Mouse (Mus musculus): ENCODE measurements at regions not wholly inside any gene's neighbourhood (a gene's known extent, or its start where the extent isn't known, plus 50 kb on each side); places are given as distances from the start of the nearest gene placed in this dataset.
A peak's percentile ranks its signal among the peaks of the same experiment; 100 is the strongest.

DNA sequence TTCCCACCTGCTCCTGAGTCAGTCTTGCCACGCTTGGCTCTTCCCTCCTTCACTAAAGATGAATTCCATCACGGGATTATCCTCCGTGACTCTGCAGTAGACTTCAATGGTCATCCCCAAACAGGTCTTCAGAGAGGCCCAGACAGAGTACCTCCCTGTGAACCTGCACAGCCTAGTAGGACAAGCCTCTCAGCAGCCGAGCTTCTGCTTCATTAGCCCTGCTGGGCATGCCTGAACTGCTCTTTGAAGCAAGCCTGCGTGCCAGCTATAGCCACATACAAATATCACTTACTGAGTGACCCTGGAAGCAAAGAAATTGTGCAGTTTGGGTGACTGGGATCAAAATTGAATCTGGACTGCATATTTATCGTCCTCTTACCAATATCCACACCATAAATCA lies 221.6 kb upstream of the Noct start:
- Histone ChIP-seq H3K27me3 (ENCODE audit: control insufficient read depth, insufficient read depth, low read length) (no peaks in the 10 kb centered on the region), H3K9me3 (ENCODE audit: control insufficient read depth, low read length) (no peaks in the 10 kb centered on the region), H3K4me1 (ENCODE audit: control insufficient read depth, insufficient read depth, low read length) (peaks cover 4% of the 10 kb centered on the region; the same call in 1 of the 2 replicates), H3K27ac (ENCODE audit: low read depth, low read length) (no peak overlapping the region), H3K4me3 (ENCODE audit: low read depth, low read length) (no peak overlapping the region), H3K36me3 (ENCODE audit: control insufficient read depth, insufficient read depth, low read length) (no peaks in the 10 kb centered on the region), H3K9ac (ENCODE audit: low read length) (no peak overlapping the region), H3K4me2 (ENCODE audit: low read depth) (no peak overlapping the region)
- WGBS: 49% methylated on average over 6 of the region's 6 CpGs
- DNase-seq (ENCODE audit: low spot score): no peak
- no peak for ATAC-seq (ENCODE audit: insufficient read depth, low FRiP score, low TSS enrichment)

DNA sequence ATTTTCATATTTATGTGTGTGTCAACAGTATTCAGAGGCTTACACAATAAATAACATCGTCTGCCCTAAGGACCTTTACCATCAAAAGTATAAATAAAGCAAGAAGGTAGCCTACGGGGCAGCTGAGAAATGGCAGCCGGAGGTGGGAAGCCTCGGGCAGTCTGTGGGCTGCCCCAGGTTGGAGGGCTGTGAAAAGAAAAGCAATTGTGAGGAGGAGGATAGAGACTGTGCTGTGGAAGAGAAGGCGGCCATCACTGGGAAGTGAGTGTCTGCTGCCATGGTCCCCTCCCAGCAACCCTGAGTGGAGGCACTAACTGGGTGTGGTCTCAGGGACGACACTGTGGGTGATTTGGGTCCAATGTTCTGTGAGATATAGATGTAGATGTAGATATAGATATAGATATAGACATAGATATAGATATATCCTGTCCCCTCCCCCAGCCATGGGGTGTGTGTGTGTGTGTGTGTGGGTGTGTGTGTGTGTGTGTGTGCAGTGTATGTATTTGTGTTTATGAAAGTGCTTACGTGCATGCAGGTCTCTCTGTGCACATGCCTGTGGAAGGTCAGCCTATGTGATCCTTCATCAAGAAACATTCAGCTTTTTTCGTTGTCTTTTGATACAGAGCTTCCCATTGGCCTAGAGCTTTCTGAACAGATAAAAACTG lies 220.6 kb upstream of the Noct start:
- H3K27me3 ChIP-seq (ENCODE audit: control insufficient read depth, insufficient read depth, low read length): no peaks in the 10 kb centered on the region
- H3K9ac ChIP-seq (ENCODE audit: low read length): no peak overlapping the region
- no peak overlapping the region for H3K4me3 ChIP-seq (ENCODE audit: low read depth, low read length)
- no peak overlapping the region for H3K27ac ChIP-seq (ENCODE audit: low read depth, low read length)
- H3K4me2 ChIP-seq (ENCODE audit: low read depth): no peak overlapping the region
- 48% methylated on average over 8 of the region's 8 CpGs for WGBS
- DNase-seq (ENCODE audit: low spot score) (no peak), ATAC-seq (ENCODE audit: insufficient read depth, low FRiP score, low TSS enrichment) (no peak)
- H3K36me3 ChIP-seq (ENCODE audit: control insufficient read depth, insufficient read depth, low read length): no peaks in the 10 kb centered on the region
- H3K4me1 ChIP-seq (ENCODE audit: control insufficient read depth, insufficient read depth, low read length): peaks cover 4% of the 10 kb centered on the region; the same call in 1 of the 2 replicates
- no peaks in the 10 kb centered on the region for H3K9me3 ChIP-seq (ENCODE audit: control insufficient read depth, low read length)

DNA sequence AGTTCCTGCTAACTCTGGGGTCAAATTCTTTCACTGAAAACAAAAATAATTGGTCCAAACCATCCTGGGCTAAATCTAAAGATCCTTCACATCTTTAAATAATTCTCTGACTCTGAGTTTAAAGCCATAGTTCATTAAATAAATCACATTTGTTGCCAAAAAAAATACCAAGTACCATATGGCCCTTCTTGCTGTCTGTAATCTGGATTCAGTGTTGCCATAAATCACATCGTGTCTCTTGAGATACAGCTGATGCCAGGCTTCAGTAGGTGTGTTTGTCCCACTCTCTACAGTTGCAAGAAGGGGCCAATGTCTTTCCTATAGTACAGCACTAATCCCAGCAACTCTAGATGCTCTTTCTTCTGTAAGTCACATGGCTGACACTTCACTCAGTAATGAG lies 220.0 kb upstream of the Noct start:
- Histone ChIP-seq H3K4me2 (ENCODE audit: low read depth) (no peak overlapping the region), H3K9ac (ENCODE audit: low read length) (no peak overlapping the region), H3K27me3 (ENCODE audit: control insufficient read depth, insufficient read depth, low read length) (no peaks in the 10 kb centered on the region), H3K4me1 (ENCODE audit: control insufficient read depth, insufficient read depth, low read length) (peaks cover 4% of the 10 kb centered on the region; the same call in 1 of the 2 replicates), H3K27ac (ENCODE audit: low read depth, low read length) (no peak overlapping the region), H3K4me3 (ENCODE audit: low read depth, low read length) (no peak overlapping the region), H3K9me3 (ENCODE audit: control insufficient read depth, low read length) (no peaks in the 10 kb centered on the region), H3K36me3 (ENCODE audit: control insufficient read depth, insufficient read depth, low read length) (no peaks in the 10 kb centered on the region)
- no peak for DNase-seq (ENCODE audit: low spot score)
- ATAC-seq (ENCODE audit: insufficient read depth, low FRiP score, low TSS enrichment): no peak
- WGBS: 71% methylated on average over 1 of the region's 1 CpGs

GRCm38 (mm10) chr3:51009098-51009497 lies 215.1 kb upstream of the Noct start:
- Histone ChIP-seq H3K4me2 (ENCODE audit: low read depth) (no peak overlapping the region), H3K9me3 (ENCODE audit: control insufficient read depth, low read length) (no peaks in the 10 kb centered on the region), H3K4me1 (ENCODE audit: control insufficient read depth, insufficient read depth, low read length) (no peaks in the 10 kb centered on the region), H3K9ac (ENCODE audit: low read length) (no peak overlapping the region), H3K4me3 (ENCODE audit: low read depth, low read length) (no peak overlapping the region), H3K27me3 (ENCODE audit: control insufficient read depth, insufficient read depth, low read length) (no peaks in the 10 kb centered on the region), H3K36me3 (ENCODE audit: control insufficient read depth, insufficient read depth, low read length) (no peaks in the 10 kb centered on the region), H3K27ac (ENCODE audit: low read depth, low read length) (no peak overlapping the region)
- no peak for ATAC-seq (ENCODE audit: insufficient read depth, low FRiP score, low TSS enrichment)
- 81% methylated on average over 5 of the region's 5 CpGs for WGBS
- DNase-seq (ENCODE audit: low spot score): no peak

DNA sequence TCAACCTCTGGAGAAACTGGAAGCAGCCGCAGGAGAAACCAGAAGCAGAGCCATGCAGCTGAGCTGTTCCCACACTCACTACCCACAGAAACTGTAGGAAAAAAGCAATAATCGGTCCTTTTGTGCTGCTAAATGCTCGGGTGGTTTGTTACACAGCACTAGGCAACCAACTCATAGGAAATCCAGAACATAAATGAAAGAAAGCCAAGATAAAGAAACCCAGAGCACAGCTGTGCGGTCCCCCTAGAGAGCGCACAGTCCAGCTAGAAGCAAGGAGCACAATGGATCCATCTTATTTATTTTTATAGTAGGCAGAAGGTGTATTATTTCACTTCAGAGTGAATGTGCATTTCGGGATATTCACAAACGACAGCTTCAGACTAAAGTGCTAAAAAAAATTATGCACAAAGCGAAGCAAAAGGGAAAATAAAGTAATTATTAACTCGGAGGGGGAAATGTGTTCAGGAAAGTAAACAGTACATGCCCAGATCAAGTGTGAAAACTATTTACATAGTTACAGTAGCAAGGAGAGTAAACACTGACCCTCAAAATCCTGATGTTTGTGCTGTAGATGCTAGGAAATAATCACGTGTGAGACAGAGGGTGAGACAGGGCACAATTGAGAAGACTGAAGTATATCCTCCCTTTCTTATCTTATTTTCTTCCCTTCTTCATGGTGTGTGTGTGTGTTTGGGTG lies 204.4 kb upstream of the Noct start:
- no peaks in the 10 kb centered on the region for H3K27me3 ChIP-seq (ENCODE audit: control insufficient read depth, insufficient read depth, low read length)
- H3K4me2 ChIP-seq (ENCODE audit: low read depth): no peak overlapping the region
- DNase-seq (ENCODE audit: low spot score) (no peak), ATAC-seq (ENCODE audit: insufficient read depth, low FRiP score, low TSS enrichment) (no peak)
- no peak overlapping the region for H3K4me3 ChIP-seq (ENCODE audit: low read depth, low read length)
- H3K36me3 ChIP-seq (ENCODE audit: control insufficient read depth, insufficient read depth, low read length): no peaks in the 10 kb centered on the region
- H3K4me1 ChIP-seq (ENCODE audit: control insufficient read depth, insufficient read depth, low read length): no peaks in the 10 kb centered on the region
- H3K9ac ChIP-seq (ENCODE audit: low read length): no peak overlapping the region
- H3K9me3 ChIP-seq (ENCODE audit: control insufficient read depth, low read length): no peaks in the 10 kb centered on the region
- 65% methylated on average over 10 of the region's 10 CpGs for WGBS
- 0 out of 2 replicates have a peak overlapping the region, but pooled peaks have one; percentile 34 for H3K27ac ChIP-seq (ENCODE audit: low read depth, low read length)

DNA sequence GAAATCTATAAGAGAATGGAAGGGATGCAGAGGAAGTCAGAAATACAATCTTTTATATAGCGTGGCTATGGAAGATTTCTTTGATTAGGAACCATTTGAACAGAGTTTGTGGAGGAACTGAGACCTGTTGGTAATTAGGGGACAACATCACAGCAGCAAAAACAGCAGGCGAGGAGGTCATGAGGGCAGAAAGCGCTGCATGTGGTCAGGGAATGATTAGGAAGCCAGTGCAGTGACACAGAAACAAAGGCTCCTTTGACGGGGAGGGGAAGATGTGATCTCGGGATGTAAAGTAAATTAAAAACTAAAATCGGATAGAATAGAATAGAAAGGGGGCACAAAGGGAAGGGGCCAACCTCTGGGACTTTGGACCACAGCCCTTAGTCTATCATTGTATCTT lies 199.6 kb upstream of the Noct start:
- Histone ChIP-seq H3K9me3 (ENCODE audit: control insufficient read depth, low read length) (no peaks in the 10 kb centered on the region), H3K4me2 (ENCODE audit: low read depth) (no peak overlapping the region), H3K4me3 (ENCODE audit: low read depth, low read length) (no peak overlapping the region), H3K9ac (ENCODE audit: low read length) (no peak overlapping the region), H3K27ac (ENCODE audit: low read depth, low read length) (no peak overlapping the region), H3K36me3 (ENCODE audit: control insufficient read depth, insufficient read depth, low read length) (no peaks in the 10 kb centered on the region), H3K4me1 (ENCODE audit: control insufficient read depth, insufficient read depth, low read length) (no peaks in the 10 kb centered on the region), H3K27me3 (ENCODE audit: control insufficient read depth, insufficient read depth, low read length) (no peaks in the 10 kb centered on the region)
- no peak for ATAC-seq (ENCODE audit: insufficient read depth, low FRiP score, low TSS enrichment)
- WGBS: 21% methylated on average over 6 of the region's 6 CpGs
- no peak for DNase-seq (ENCODE audit: low spot score)

- H3K4me2 ChIP-seq (ENCODE audit: low read depth): no peak overlapping the region
- H3K4me3 ChIP-seq (ENCODE audit: low read depth, low read length): no peak overlapping the region
- ATAC-seq (ENCODE audit: insufficient read depth, low FRiP score, low TSS enrichment) (no peak), DNase-seq (ENCODE audit: low spot score) (peak; percentile 19)
- H3K9me3 ChIP-seq (ENCODE audit: control insufficient read depth, low read length): no peaks in the 10 kb centered on the region
- no peaks in the 10 kb centered on the region for H3K36me3 ChIP-seq (ENCODE audit: control insufficient read depth, insufficient read depth, low read length)
- no peaks in the 10 kb centered on the region for H3K4me1 ChIP-seq (ENCODE audit: control insufficient read depth, insufficient read depth, low read length)
- H3K27ac ChIP-seq (ENCODE audit: low read depth, low read length): no peak overlapping the region
- no peaks in the 10 kb centered on the region for H3K27me3 ChIP-seq (ENCODE audit: control insufficient read depth, insufficient read depth, low read length)
- H3K9ac ChIP-seq (ENCODE audit: low read length): no peak overlapping the region
- 56% methylated on average over 8 of the region's 8 CpGs for WGBS
Observed at GRCm38 (mm10) chr3:51031821-51032220, 192.4 kb upstream of the Noct start.

DNA sequence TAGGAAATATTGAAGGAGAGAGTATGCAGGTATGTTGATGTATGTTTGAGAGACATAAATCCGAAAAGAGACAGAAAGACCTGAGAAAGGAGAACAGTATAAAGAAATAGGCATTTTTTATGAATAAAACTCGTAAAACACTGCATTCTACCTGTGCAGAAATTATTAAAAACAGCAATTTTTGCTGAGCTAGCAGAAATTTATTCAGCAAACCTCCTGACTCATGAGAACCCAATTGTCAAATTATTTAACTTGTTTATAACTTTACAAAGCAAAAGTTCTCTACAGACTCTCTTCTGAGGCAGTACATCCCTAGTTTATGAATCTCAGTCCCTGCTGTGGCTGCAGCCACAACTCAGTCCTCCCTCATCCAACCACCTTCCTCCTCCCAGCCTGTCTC lies 191.0 kb upstream of the Noct start:
- Histone ChIP-seq H3K4me3 (ENCODE audit: low read depth, low read length) (no peak overlapping the region), H3K27me3 (ENCODE audit: control insufficient read depth, insufficient read depth, low read length) (no peaks in the 10 kb centered on the region), H3K4me1 (ENCODE audit: control insufficient read depth, insufficient read depth, low read length) (no peaks in the 10 kb centered on the region), H3K9me3 (ENCODE audit: control insufficient read depth, low read length) (no peaks in the 10 kb centered on the region), H3K27ac (ENCODE audit: low read depth, low read length) (no peak overlapping the region), H3K9ac (ENCODE audit: low read length) (no peak overlapping the region), H3K36me3 (ENCODE audit: control insufficient read depth, insufficient read depth, low read length) (no peaks in the 10 kb centered on the region), H3K4me2 (ENCODE audit: low read depth) (no peak overlapping the region)
- no peak for DNase-seq (ENCODE audit: low spot score)
- no peak for ATAC-seq (ENCODE audit: insufficient read depth, low FRiP score, low TSS enrichment)
- WGBS: 94% methylated on average over 2 of the region's 2 CpGs

DNA sequence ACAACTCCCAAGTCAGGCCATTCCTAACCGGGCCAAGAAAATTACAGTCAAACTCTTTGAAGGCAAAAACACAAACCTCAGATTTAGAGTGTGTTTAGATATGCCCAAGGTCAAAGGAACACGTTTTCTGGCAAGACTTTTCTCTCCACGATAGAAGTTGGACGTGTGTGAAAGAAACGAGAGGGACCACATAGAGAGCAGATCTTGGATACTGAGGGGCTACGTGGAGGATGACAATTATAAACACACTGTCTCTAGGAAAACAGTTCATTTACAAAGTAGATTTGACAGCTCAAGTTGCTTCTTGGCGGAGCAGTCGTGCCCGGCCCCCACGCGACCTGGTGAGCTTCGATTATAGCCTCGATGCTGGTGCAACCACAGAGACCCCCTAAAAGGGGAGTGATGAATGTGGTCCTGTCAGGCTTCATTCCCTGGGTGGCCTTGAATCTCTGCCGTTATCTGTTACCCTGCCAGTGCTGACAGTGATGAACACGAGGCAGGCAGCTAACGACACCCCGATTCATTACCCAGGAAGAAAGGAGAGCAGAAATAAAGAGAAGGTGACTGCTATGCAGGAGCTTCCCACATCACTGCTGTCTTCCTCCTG lies 187.4 kb upstream of the Noct start:
- no peak for ATAC-seq (ENCODE audit: insufficient read depth, low FRiP score, low TSS enrichment)

More for the DNA sequence above, 187.4 kb upstream of the Noct start:
- WGBS: 52% methylated on average over 17 of the region's 17 CpGs
- peak; percentile 38 for DNase-seq (ENCODE audit: low spot score)
- no peaks in the 10 kb centered on the region for H3K27me3 ChIP-seq (ENCODE audit: control insufficient read depth, insufficient read depth, low read length)
- H3K27ac ChIP-seq (ENCODE audit: low read depth, low read length): no peak overlapping the region
- H3K9me3 ChIP-seq (ENCODE audit: control insufficient read depth, low read length): no peaks in the 10 kb centered on the region
- H3K36me3 ChIP-seq (ENCODE audit: control insufficient read depth, insufficient read depth, low read length): no peaks in the 10 kb centered on the region
- no peak overlapping the region for H3K9ac ChIP-seq (ENCODE audit: low read length)
- no peak overlapping the region for H3K4me3 ChIP-seq (ENCODE audit: low read depth, low read length)
- H3K4me1 ChIP-seq (ENCODE audit: control insufficient read depth, insufficient read depth, low read length): no peaks in the 10 kb centered on the region
- H3K4me2 ChIP-seq (ENCODE audit: low read depth): no peak overlapping the region
